ENCODE assay signal across 8 mouse cellular contexts in genomic region chr11:50230481-50231304, GRCm38 (mm10). TPM values are rescaled to one million over a fixed set of nuclear protein-coding genes. Genes with fewer than 3 reads are reported as not detected.
DNase-seq lines count a peak whose midpoint lies in the region; ATAC-seq and TF ChIP-seq lines count a peak whose summit lies in the region.

No protein-coding gene starts in this region.

- peak overlapping the region; percentile 80 for H3K4me2 ChIP-seq in heart, embryonic 11.5 days
- peak overlapping the region; percentile 40 for H3K4me2 ChIP-seq in forebrain, embryonic 15.5 days (replicated peaks)
- H3K4me2 ChIP-seq in liver, embryonic 14.5 days (ENCODE audit: low read depth), result peak overlapping the region; percentile 34; the same call in 1 of the 2 replicates

- peaks cover 17% of the 10 kb centered on the region for H3K27me3 ChIP-seq in heart, embryonic 11.5 days (ENCODE audit: control insufficient read depth, insufficient read depth, low read length)
- no peaks in the 10 kb centered on the region for H3K27me3 ChIP-seq in ES-Bruce4 (ENCODE audit: control insufficient read depth, insufficient read depth, low read length, poor library complexity, severe bottlenecking)
- no peaks in the 10 kb centered on the region for H3K27me3 ChIP-seq in forebrain, embryonic 15.5 days
- H3K27me3 ChIP-seq in liver, embryonic 14.5 days (ENCODE audit: control insufficient read depth, insufficient read depth, low read length), result no peaks in the 10 kb centered on the region

- H3K27ac ChIP-seq in heart, embryonic 11.5 days (ENCODE audit: low read depth, low read length), result no peak overlapping the region
- H3K27ac ChIP-seq in ES-Bruce4 (ENCODE audit: insufficient read depth, low read length), result no peak overlapping the region
- H3K27ac ChIP-seq in forebrain, embryonic 15.5 days (replicated peaks), result no peak overlapping the region; the same call in 1 of the 2 replicates
- no peak overlapping the region for H3K27ac ChIP-seq in liver, embryonic 14.5 days

- no peak for TF ChIP-seq POLR2A in ES-Bruce4 (IDR thresholded peaks at IDR 0.05; ENCODE audit: insufficient read depth, low read length)

- no peaks in the 10 kb centered on the region for H3K9me3 ChIP-seq in heart, embryonic 11.5 days (replicated peaks; ENCODE audit: control insufficient read depth, low read length)
- no peaks in the 10 kb centered on the region for H3K9me3 ChIP-seq in ES-Bruce4 (replicated peaks; ENCODE audit: control insufficient read depth, insufficient read depth, low read length, poor library complexity, severe bottlenecking)
- no peaks in the 10 kb centered on the region for H3K9me3 ChIP-seq in forebrain, embryonic 15.5 days
- no peaks in the 10 kb centered on the region for H3K9me3 ChIP-seq in liver, embryonic 14.5 days (ENCODE audit: control insufficient read depth, low read length)

- no peak for TF ChIP-seq EP300 in ES-Bruce4 (IDR thresholded peaks at IDR 0.05; ENCODE audit: insufficient read depth, low read depth, low read length)
- no peak for TF ChIP-seq EP300 in liver, embryonic 14.5 days (IDR thresholded peaks at IDR 0.05; ENCODE audit: low read depth)

- peak overlapping the region; percentile 37 for H3K4me3 ChIP-seq in heart, embryonic 11.5 days (ENCODE audit: low read depth, low read length)
- H3K4me3 ChIP-seq in ES-Bruce4 (ENCODE audit: low read depth, low read length), result peak overlapping the region; percentile 8
- no peak overlapping the region for H3K4me3 ChIP-seq in forebrain, embryonic 15.5 days
- H3K4me3 ChIP-seq in liver, embryonic 14.5 days (ENCODE audit: insufficient read depth in 1 of 2, low read depth in 2 of 2, low read length in 2 of 2), result no peak overlapping the region

- H3K36me3 ChIP-seq in heart, embryonic 11.5 days (ENCODE audit: control insufficient read depth, insufficient read depth, low read length), result peaks cover 17% of the 10 kb centered on the region
- no peaks in the 10 kb centered on the region for H3K36me3 ChIP-seq in ES-Bruce4 (ENCODE audit: control insufficient read depth, insufficient read depth, low read length, poor library complexity, severe bottlenecking)
- H3K36me3 ChIP-seq in forebrain, embryonic 15.5 days, result peaks cover 35% of the 10 kb centered on the region
- peaks cover 37% of the 10 kb centered on the region for H3K36me3 ChIP-seq in liver, embryonic 14.5 days (replicated peaks; ENCODE audit: control insufficient read depth, insufficient read depth, low read depth)

- peak overlapping the region; percentile 8; the same call in 1 of the 2 replicates for H3K9ac ChIP-seq in heart, embryonic 11.5 days (ENCODE audit: low read depth, low read length)
- H3K9ac ChIP-seq in ES-Bruce4 (ENCODE audit: low read depth, poor library complexity, severe bottlenecking), result no peak overlapping the region
- H3K9ac ChIP-seq in forebrain, embryonic 15.5 days (replicated peaks), result no peak overlapping the region
- H3K9ac ChIP-seq in liver, embryonic 14.5 days (replicated peaks), result no peak overlapping the region

- ATAC-seq in heart, embryonic 11.5 days (replicated peaks; ENCODE audit: insufficient number of reproducible peaks, low FRiP score, low TSS enrichment), result peak; percentile 43
- peak; percentile 18 for ATAC-seq in forebrain, embryonic 15.5 days (replicated peaks)
- no peak for ATAC-seq in liver, embryonic 14.5 days (ENCODE audit: insufficient read depth)

- 31% methylated on average over 45 of the region's 45 CpGs for WGBS in heart, embryonic 11.5 days (ENCODE audit: insufficient replicate concordance)
- WGBS in forebrain, embryonic 15.5 days, result 25% methylated on average over 45 of the region's 45 CpGs
- 78% methylated on average over 45 of the region's 45 CpGs for WGBS in liver, embryonic 14.5 days (ENCODE audit: insufficient replicate concordance)

- TF ChIP-seq CTCF in ES-Bruce4 (IDR thresholded peaks at IDR 0.05; ENCODE audit: low read depth, low read length), result no peak
- TF ChIP-seq CTCF in liver, embryonic 14.5 days (IDR thresholded peaks at IDR 0.05; ENCODE audit: low read depth), result no peak

- no peak for DNase-seq in heart, adult 18-20 months
- DNase-seq in liver, embryonic 14.5 days (ENCODE audit: low read depth in 3 of 3, low spot score in 3 of 3), result no peak
- DNase-seq in adipocyte (ENCODE audit: low spot score), result no peak
- no peak for DNase-seq in gastrocnemius, postnatal 25 days
- no peak for DNase-seq in layer of hippocampus, adult 8-10 months (ENCODE audit: low spot score in 2 of 2)

- H3K4me1 ChIP-seq in heart, embryonic 11.5 days (ENCODE audit: control insufficient read depth, insufficient read depth, low read length), result peaks cover 18% of the 10 kb centered on the region
- H3K4me1 ChIP-seq in ES-Bruce4 (ENCODE audit: control insufficient read depth, insufficient read depth, low read length), result peaks cover 8% of the 10 kb centered on the region
- peaks cover 47% of the 10 kb centered on the region for H3K4me1 ChIP-seq in forebrain, embryonic 15.5 days
- H3K4me1 ChIP-seq in liver, embryonic 14.5 days (replicated peaks; ENCODE audit: control insufficient read depth in 2 of 2, insufficient read depth in 2 of 2, low read length in 1 of 2), result peaks cover 8 to 10% of the 10 kb centered on the region in 2 experiments

RNA-seq across cellular contexts. Expression of gene Ltc4s, which starts 7.7 kb away (rescaled TPM):
- polyA plus RNA-seq in heart, embryonic 11.5 days (2014; fragmentation: Nextera tagmentation; extraction: Ambion mirVana), result 0.74 TPM in 1 of 2 replicates, not detected in the other
- 10 to 100 TPM in 1 of 2 experiments, 1 to 10 TPM in 1; 5.9 to 10.2 TPM for total RNA-seq in heart, adult 18-20 months (2021)
- 2.7 and 3.1 TPM in 2 replicates for polyA plus RNA-seq in ES-Bruce4 (2011; ENCODE audit: insufficient read depth, insufficient read length, low read depth, missing spikeins)
- polyA plus RNA-seq in forebrain, embryonic 15.5 days (2015; fragmentation: Nextera tagmentation; extraction: Ambion mirVana), result 2.4 and 3.1 TPM in 2 replicates
- 0.54 and 0.81 TPM in 2 replicates for polyA plus RNA-seq in liver, embryonic 14.5 days (2012; rRNA removed)
- 0.61 and 0.83 TPM in 2 replicates for polyA plus RNA-seq in liver, embryonic 14.5 days (2014; fragmentation: Nextera tagmentation; extraction: Ambion mirVana)
- 1 to 10 TPM; 2.9 to 3.7 TPM for total RNA-seq in gastrocnemius, postnatal 25 days (2021)
- total RNA-seq in layer of hippocampus, adult 8-10 months (2022), result 10 to 100 TPM in 2 of 4 experiments, 1 to 10 TPM in 2; 6.2 to 23.4 (median 10.7) TPM

RNA-seq across cellular contexts. Expression of gene Mgat4b, which starts 20.0 kb away (rescaled TPM):
- polyA plus RNA-seq in heart, embryonic 11.5 days (2014; fragmentation: Nextera tagmentation; extraction: Ambion mirVana), result 14.2 and 14.4 TPM in 2 replicates
- total RNA-seq in heart, adult 18-20 months (2021), result 10 to 100 TPM; 70.3 to 79.9 TPM
- 30.8 and 37.0 TPM in 2 replicates for polyA plus RNA-seq in ES-Bruce4 (2011; ENCODE audit: insufficient read depth, insufficient read length, low read depth, missing spikeins)
- polyA plus RNA-seq in forebrain, embryonic 15.5 days (2015; fragmentation: Nextera tagmentation; extraction: Ambion mirVana), result 40.3 and 46.3 TPM in 2 replicates
- 14.8 and 16.6 TPM in 2 replicates for polyA plus RNA-seq in liver, embryonic 14.5 days (2012; rRNA removed)
- polyA plus RNA-seq in liver, embryonic 14.5 days (2014; fragmentation: Nextera tagmentation; extraction: Ambion mirVana), result 5.7 and 9.5 TPM in 2 replicates
- total RNA-seq in gastrocnemius, postnatal 25 days (2021), result 10 to 100 TPM; 27.6 to 38.9 TPM
- total RNA-seq in layer of hippocampus, adult 8-10 months (2022), result 10 to 100 TPM; 73.7 to 78.1 (median 76.2) TPM

RNA-seq across cellular contexts. Expression of gene Sqstm1, which starts 20.1 kb away (rescaled TPM):
- polyA plus RNA-seq in heart, embryonic 11.5 days (2014; fragmentation: Nextera tagmentation; extraction: Ambion mirVana), result 159 and 197 TPM in 2 replicates
- total RNA-seq in heart, adult 18-20 months (2021), result 100 to 1,000 TPM; 367 to 455 TPM
- 208 and 259 TPM in 2 replicates for polyA plus RNA-seq in ES-Bruce4 (2011; ENCODE audit: insufficient read depth, insufficient read length, low read depth, missing spikeins)
- polyA plus RNA-seq in forebrain, embryonic 15.5 days (2015; fragmentation: Nextera tagmentation; extraction: Ambion mirVana), result 285 and 303 TPM in 2 replicates
- polyA plus RNA-seq in liver, embryonic 14.5 days (2012; rRNA removed), result 36.8 and 43.7 TPM in 2 replicates
- 103 and 117 TPM in 2 replicates for polyA plus RNA-seq in liver, embryonic 14.5 days (2014; fragmentation: Nextera tagmentation; extraction: Ambion mirVana)
- 100 to 1,000 TPM; 335 to 433 TPM for total RNA-seq in gastrocnemius, postnatal 25 days (2021)
- 100 to 1,000 TPM; 473 to 497 (median 477) TPM for total RNA-seq in layer of hippocampus, adult 8-10 months (2022)

RNA-seq across cellular contexts. Expression of gene Mrnip, which starts 56.4 kb away (rescaled TPM):
- 15.3 and 17.6 TPM in 2 replicates for polyA plus RNA-seq in heart, embryonic 11.5 days (2014; fragmentation: Nextera tagmentation; extraction: Ambion mirVana)
- 1 to 10 TPM; 2.4 to 3.0 TPM for total RNA-seq in heart, adult 18-20 months (2021)
- 11.0 and 12.8 TPM in 2 replicates for polyA plus RNA-seq in ES-Bruce4 (2011; ENCODE audit: insufficient read depth, insufficient read length, low read depth, missing spikeins)
- 28.6 and 31.9 TPM in 2 replicates for polyA plus RNA-seq in forebrain, embryonic 15.5 days (2015; fragmentation: Nextera tagmentation; extraction: Ambion mirVana)
- polyA plus RNA-seq in liver, embryonic 14.5 days (2012; rRNA removed), result 7.4 and 7.6 TPM in 2 replicates
- polyA plus RNA-seq in liver, embryonic 14.5 days (2014; fragmentation: Nextera tagmentation; extraction: Ambion mirVana), result 8.5 and 9.3 TPM in 2 replicates
- 1 to 10 TPM; 2.8 TPM for total RNA-seq in gastrocnemius, postnatal 25 days (2021)
- total RNA-seq in layer of hippocampus, adult 8-10 months (2022), result 10 to 100 TPM; 14.0 to 16.9 (median 15.4) TPM

Comparison
In these comparisons a context has a peak if more than half of its experiments do, and no peak if none do; other contexts are left out.
1. H3K4me3 ChIP-seq: peak in heart, embryonic 11.5 days (single experiment) and ES-Bruce4 (single experiment); none in forebrain, embryonic 15.5 days (single experiment) and liver, embryonic 14.5 days (0 of 2).
2. Peak in every context shown above with its lines, with median percentiles within 50 percentile points of each other: H3K4me2 ChIP-seq.